Mouse (Mus musculus): ENCODE measurements around the gene Ang6. TPM values are rescaled to one million over a fixed set of nuclear protein-coding genes. Genes with fewer than 3 reads are reported as not detected.
"Not testable (repeated sequence)": the region's sequence is repeated elsewhere in the genome, so short reads cannot be mapped to it uniquely, and the experiment has no call there.

Ang6 gene
- polyA plus RNA-seq, 1 experiment from 2014 or later = not detected

GRCm38 (mm10) chr14:43953382-43953781, 48.7 kb downstream of the Ang6 start:
- H3K4me2 ChIP-seq (replicated peaks); H3K4me3 ChIP-seq (replicated peaks); H3K36me3 ChIP-seq; H3K9ac ChIP-seq (replicated peaks); H3K4me1 ChIP-seq (replicated peaks); H3K9me3 ChIP-seq; H3K27ac ChIP-seq; ATAC-seq; H3K27me3 ChIP-seq: not testable (repeated sequence)
- WGBS = 74% methylated on average over 2 of the region's 2 CpGs

Other genes starting within 250 kb of the Ang6 start
- gene Gm8180, start 217.5 kb downstream of the Ang6 start, polyA plus RNA-seq (2015; fragmentation: Nextera tagmentation; extraction: Ambion mirVana) = not detected in 2 replicates
- not detected in 2 replicates for gene Ear1, start 126.8 kb downstream of the Ang6 start, polyA plus RNA-seq (2015; fragmentation: Nextera tagmentation; extraction: Ambion mirVana)
- gene Ear10, start 78.7 kb downstream of the Ang6 start, polyA plus RNA-seq (2015; fragmentation: Nextera tagmentation; extraction: Ambion mirVana) = not detected in 2 replicates
- gene Gm8113, start 76.9 kb downstream of the Ang6 start, polyA plus RNA-seq (2015; fragmentation: Nextera tagmentation; extraction: Ambion mirVana) = 4.5 and 4.9 TPM in 2 replicates
- not detected in 2 replicates for gene Ang5, start 45.2 kb downstream of the Ang6 start, polyA plus RNA-seq (2015; fragmentation: Nextera tagmentation; extraction: Ambion mirVana)
- gene Ear2, start 100.4 kb upstream of the Ang6 start, polyA plus RNA-seq (2015; fragmentation: Nextera tagmentation; extraction: Ambion mirVana) = not detected in 2 replicates
- gene Gm3327, start 121.6 kb upstream of the Ang6 start, polyA plus RNA-seq (2015; fragmentation: Nextera tagmentation; extraction: Ambion mirVana) = not detected in 2 replicates
- not detected in 2 replicates for gene Gm8212, start 195.4 kb upstream of the Ang6 start, polyA plus RNA-seq (2015; fragmentation: Nextera tagmentation; extraction: Ambion mirVana)
- gene 4930503E14Rik, start 211.0 kb upstream of the Ang6 start, polyA plus RNA-seq (2015; fragmentation: Nextera tagmentation; extraction: Ambion mirVana) = not detected in 2 replicates

All from midbrain, embryonic 13.5 days (tissue).